Mouse (Mus musculus) limb, embryonic 11.5 days (tissue): Measurements from ENCODE around the gene Gm3072. TPM values are rescaled to one million over a fixed set of nuclear protein-coding genes. Genes with fewer than 3 reads are reported as not detected.
"Not testable (repeated sequence)": the region's sequence is repeated elsewhere in the genome, so short reads cannot be mapped to it uniquely, and the experiment has no call there.

ENCODE experiments used
- ATAC-seq: fragments of 200-750 bp; cut with Nextera tagmentation; 2 replicates; pipeline ENCODE4 v1.8.0; 2017; ENCODE audit warnings: low read depth; ENCODE audit not compliant: insufficient number of reproducible peaks, low FRiP score, low TSS enrichment
- DNase-seq: peaks from one replicate; pipeline ENCODE4 v3.0.0-alpha.2; 2015; ENCODE audit warnings: low spot score
- H3K27ac ChIP-seq: fragments of 300-500 bp; sonication (generic); replicated peaks from 2 replicates; pipeline ENCODE4 v1.5.1; 2014; ENCODE audit warnings: low read depth, mild to moderate bottlenecking, low read length
- H3K27me3 ChIP-seq: fragments of 300-500 bp; sonication (generic); 2 replicates; pipeline ENCODE4 v1.6.1; 2014; ENCODE audit warnings: mild to moderate bottlenecking, low read length, mixed read lengths; ENCODE audit not compliant: control insufficient read depth, insufficient read depth
- H3K36me3 ChIP-seq: fragments of 300-500 bp; sonication (generic); 2 replicates; pipeline ENCODE4 v1.6.1; 2014; ENCODE audit warnings: mild to moderate bottlenecking, low read length, moderate library complexity, mixed read lengths; ENCODE audit not compliant: control insufficient read depth, insufficient read depth
- H3K4me1 ChIP-seq: fragments of 300-500 bp; sonication (generic); 2 replicates; pipeline ENCODE4 v1.6.1; 2014; ENCODE audit warnings: low read length, mixed read lengths; ENCODE audit not compliant: control insufficient read depth, insufficient read depth
- H3K4me2 ChIP-seq: fragments of 300-500 bp; sonication (generic); 2 replicates; pipeline ENCODE4 v1.6.1; 2014; ENCODE audit warnings: low read depth, mild to moderate bottlenecking, moderate library complexity; ENCODE audit not compliant: severe bottlenecking
- H3K4me3 ChIP-seq: fragments of 300-500 bp; sonication (generic); 2 replicates; pipeline ENCODE4 v1.5.1; 2014; ENCODE audit warnings: low read depth, low read length
- H3K9ac ChIP-seq: fragments of 300-500 bp; sonication (generic); 2 replicates; pipeline ENCODE4 v1.6.1; 2014; ENCODE audit warnings: mild to moderate bottlenecking, low read length
- H3K9me3 ChIP-seq: fragments of 300-500 bp; sonication (generic); 2 replicates; pipeline ENCODE4 v1.6.1; 2016; ENCODE audit warnings: low read length; ENCODE audit not compliant: control insufficient read depth
- WGBS: fragments of 180-500 bp; shearing (Covaris S2); extraction: QIAGEN DNeasy Blood & Tissue Kit; methylation state at CpG from one replicate; pipeline ENCODE4 v1.1.7; 2014; 5-methylcytosine and 5-hydroxymethylcytosine counted together
- polyA plus RNA-seq: library from polyadenylated mRNA; unstranded; fragments of >200 nt; fragmentation: Nextera tagmentation; extraction: Ambion mirVana; gene quantifications from 2 replicates; pipeline ENCODE4 v1.2.1, GENCODE M21; 2014

The Gm3072 gene
- polyA plus RNA-seq = not detected in 2 replicates

DNA sequence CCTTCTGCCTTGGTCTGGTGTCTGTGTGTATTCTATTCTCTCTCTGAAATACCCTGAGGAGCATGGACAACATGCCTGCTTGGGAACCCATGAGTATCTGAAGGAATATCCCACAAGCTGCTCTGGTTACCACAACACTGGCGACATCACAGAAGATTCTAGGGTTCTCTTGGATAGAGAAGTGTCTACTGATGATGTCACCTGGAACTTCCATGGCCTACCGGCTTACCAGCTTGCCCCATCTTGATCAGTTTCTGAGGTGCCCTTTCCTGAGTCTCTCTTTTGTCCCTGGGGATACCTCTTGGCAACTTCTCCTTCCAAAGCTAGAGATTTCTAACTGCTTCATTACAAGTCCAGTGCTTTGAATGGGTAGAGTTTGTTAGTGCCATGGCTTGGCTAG, at the start of gene Gm3072:
TSS of gene Gm3072 (minus strand) at position 101 of the 400 bp plus-strand sequence.
- H3K9me3 ChIP-seq, H3K4me2 ChIP-seq, H3K36me3 ChIP-seq, DNase-seq, H3K9ac ChIP-seq, H3K27ac ChIP-seq, H3K4me3 ChIP-seq, ATAC-seq, H3K27me3 ChIP-seq, H3K4me1 ChIP-seq: not testable (repeated sequence)
- WGBS = 90% methylated on average over 1 of the region's 2 CpGs

- WGBS = 89% methylated on average over 2 of the region's 2 CpGs
- ATAC-seq, H3K36me3 ChIP-seq: not testable (repeated sequence)
These were observed 23.8 kb upstream of the Gm3072 start for GRCm38 (mm10) chr14:41648176-41648575.

DNA sequence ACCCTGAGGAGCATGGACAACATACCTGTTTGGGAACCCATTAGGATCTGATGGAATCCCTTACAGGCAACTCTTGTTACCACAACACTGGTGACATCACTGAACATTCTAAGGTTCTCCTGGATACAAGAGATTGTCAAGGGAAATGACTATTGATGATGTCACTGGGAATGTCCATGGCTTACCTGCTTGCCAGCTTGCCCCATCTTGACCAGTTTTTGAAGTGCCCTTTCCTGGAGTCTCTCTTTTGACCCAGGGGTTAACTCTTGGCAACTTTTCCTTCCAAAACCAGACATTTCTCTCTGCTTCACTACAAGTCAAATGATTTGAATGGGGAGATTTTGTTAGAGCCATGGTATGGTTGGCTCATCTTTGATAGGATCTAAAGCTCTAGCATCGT, 22.0 kb upstream of the Gm3072 start, which contains the start of gene Gm3676:
TSS of gene Gm3676 (minus strand) at position 101 of the 400 bp plus-strand sequence.
- ATAC-seq, H3K27me3 ChIP-seq, H3K9me3 ChIP-seq, H3K9ac ChIP-seq, H3K4me1 ChIP-seq, DNase-seq, H3K36me3 ChIP-seq, H3K27ac ChIP-seq, H3K4me3 ChIP-seq, H3K4me2 ChIP-seq: not testable (repeated sequence)
- WGBS = no CpG with 5 or more reads among the region's 1 CpGs

More at GRCm38 (mm10) chr14:41648176-41648575, 23.8 kb upstream of the Gm3072 start:
- H3K27me3 ChIP-seq, H3K4me3 ChIP-seq, H3K27ac ChIP-seq, H3K4me2 ChIP-seq, H3K4me1 ChIP-seq, DNase-seq, H3K9me3 ChIP-seq, H3K9ac ChIP-seq: not testable (repeated sequence)

DNA sequence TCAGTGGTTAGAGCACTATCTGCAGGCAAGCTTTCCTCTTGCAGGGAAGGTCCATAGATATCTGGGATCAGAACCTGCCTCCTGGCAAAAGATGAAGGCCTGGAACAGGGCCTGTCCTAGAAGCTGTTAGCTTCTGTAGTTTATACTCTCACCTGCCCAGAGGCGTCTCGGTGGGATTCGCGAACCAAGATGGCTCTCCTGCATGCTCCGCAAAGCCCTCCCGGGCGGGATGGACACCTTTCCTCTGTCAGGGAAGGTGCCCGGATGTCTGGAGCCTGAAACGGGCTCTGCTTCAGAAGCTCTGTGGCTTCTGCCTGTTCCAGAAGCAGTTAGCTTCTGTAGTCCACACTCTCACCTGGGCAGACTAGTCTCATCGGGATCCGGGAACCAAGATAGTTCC, 5.7 kb upstream of the Gm3072 start:
- not testable (repeated sequence) for DNase-seq, H3K4me2 ChIP-seq, ATAC-seq, H3K4me1 ChIP-seq, H3K9ac ChIP-seq, H3K27me3 ChIP-seq, H3K36me3 ChIP-seq, H3K27ac ChIP-seq, H3K4me3 ChIP-seq, H3K9me3 ChIP-seq
- WGBS = 92% methylated on average over 9 of the region's 11 CpGs

- not testable (repeated sequence) for H3K9me3 ChIP-seq, H3K9ac ChIP-seq, DNase-seq, H3K36me3 ChIP-seq, H3K27me3 ChIP-seq, H3K27ac ChIP-seq, H3K4me2 ChIP-seq, H3K4me1 ChIP-seq, H3K4me3 ChIP-seq, ATAC-seq
- WGBS = 98% methylated on average over 4 of the region's 5 CpGs
These were observed 1.9 kb downstream of the Gm3072 start for GRCm38 (mm10) chr14:41622535-41622934.

- not testable (repeated sequence) for H3K4me2 ChIP-seq, H3K4me1 ChIP-seq, H3K9me3 ChIP-seq, H3K27ac ChIP-seq, ATAC-seq, H3K36me3 ChIP-seq, H3K27me3 ChIP-seq, H3K9ac ChIP-seq, DNase-seq, H3K4me3 ChIP-seq
- 91% methylated on average over 1 of the region's 1 CpGs for WGBS
These were observed 13.7 kb downstream of the Gm3072 start for GRCm38 (mm10) chr14:41610690-41611089.

- not testable (repeated sequence) for H3K9me3 ChIP-seq
- 90% methylated on average over 15 of the region's 15 CpGs for WGBS
These were observed 23.5 kb downstream of the Gm3072 start for GRCm38 (mm10) chr14:41600935-41601334.

DNA sequence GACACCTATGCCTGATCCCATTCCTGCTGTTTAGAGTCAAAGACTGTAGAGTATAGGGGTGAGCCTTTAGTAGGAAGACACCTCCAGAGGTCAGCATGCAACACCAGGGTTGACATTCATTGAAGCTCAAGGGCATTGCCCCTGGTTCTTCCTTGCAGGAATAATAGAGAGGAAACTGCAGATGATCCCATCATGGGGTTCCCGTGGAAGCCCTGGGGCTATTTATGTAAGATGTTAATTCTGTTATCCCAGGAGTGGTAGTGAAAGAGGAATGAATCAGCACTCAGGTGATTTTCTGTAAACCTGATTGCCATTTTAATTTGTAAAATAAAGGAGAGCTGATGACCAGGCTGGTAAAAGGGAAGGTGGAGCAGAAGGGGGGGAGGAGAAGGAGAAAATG, 38.1 kb downstream of the Gm3072 start:
- not testable (repeated sequence) for ATAC-seq, H3K27ac ChIP-seq, H3K27me3 ChIP-seq, H3K9ac ChIP-seq, DNase-seq, H3K4me1 ChIP-seq, H3K36me3 ChIP-seq, H3K4me3 ChIP-seq, H3K4me2 ChIP-seq, H3K9me3 ChIP-seq
- 57% methylated on average over 1 of the region's 1 CpGs for WGBS

More at GRCm38 (mm10) chr14:41600935-41601334, 23.5 kb downstream of the Gm3072 start:
- not testable (repeated sequence) for H3K4me1 ChIP-seq, H3K4me3 ChIP-seq, H3K36me3 ChIP-seq, H3K27me3 ChIP-seq, H3K4me2 ChIP-seq, DNase-seq, H3K27ac ChIP-seq, ATAC-seq, H3K9ac ChIP-seq

- no CpG with 5 or more reads among the region's 1 CpGs for WGBS
- ATAC-seq, H3K9me3 ChIP-seq, H3K27ac ChIP-seq, H3K4me2 ChIP-seq, H3K36me3 ChIP-seq, H3K4me3 ChIP-seq, H3K9ac ChIP-seq, H3K4me1 ChIP-seq, H3K27me3 ChIP-seq, DNase-seq: not testable (repeated sequence)
These were observed 51.5 kb downstream of the Gm3072 start, which contains the start of gene 1700049E17Rik2 for GRCm38 (mm10) chr14:41572911-41573310. 1700049E17Rik2 (plus strand) TSS chr14:41573211.
